Mouse (Mus musculus) T-helper 17 cell (primary cell): ENCODE data around the gene Gng7.

Source experiments
- in situ Hi-C, 2 experiments: fragments of 300-600 bp; cut with MboI, MseI; formaldehyde crosslinking; loops; 1 replicate in 1 of 2; 2 replicates in 1 of 2; pipeline ENCODE4 v1.15.1; 2025; ENCODE audit warnings: high pct_unique_total_duplicates in 2 of 2

Gng7 gene

DNA sequence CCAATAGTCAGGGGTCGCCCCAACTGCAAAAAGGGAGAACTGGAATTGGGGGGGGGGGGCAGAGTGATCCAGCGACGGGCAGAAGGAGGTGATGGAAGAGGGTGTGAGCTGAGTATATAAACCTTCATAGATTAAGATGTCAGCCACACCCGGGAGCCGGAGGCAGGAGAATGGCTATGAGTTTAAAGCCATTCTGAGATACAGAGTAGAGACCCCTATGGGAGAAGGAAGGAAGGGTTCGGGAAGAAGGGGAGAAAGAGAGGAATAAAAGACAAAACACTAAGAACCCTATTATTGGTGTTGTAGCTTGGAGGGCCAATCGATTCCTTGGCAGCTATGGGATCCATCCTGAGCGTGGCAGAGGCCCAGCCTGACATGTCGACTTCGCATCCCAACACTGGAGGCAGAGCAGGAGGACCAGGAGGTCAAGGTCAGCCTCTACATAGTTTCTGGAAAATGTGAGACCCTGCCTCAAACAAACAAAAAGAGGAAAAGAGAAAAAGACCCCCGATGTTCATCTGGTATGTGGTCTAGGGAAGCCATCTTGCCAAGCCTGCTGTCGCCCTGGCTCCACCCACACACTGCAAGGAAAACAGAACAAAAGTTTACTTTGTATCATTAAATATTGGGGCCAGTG lies 11.0 kb upstream of the Gng7 start, which contains the start of gene Diras1:
Diras1 (minus strand) TSS at position 24 of the 637 bp plus-strand sequence.
- in situ Hi-C loops: no loop called here

DNA sequence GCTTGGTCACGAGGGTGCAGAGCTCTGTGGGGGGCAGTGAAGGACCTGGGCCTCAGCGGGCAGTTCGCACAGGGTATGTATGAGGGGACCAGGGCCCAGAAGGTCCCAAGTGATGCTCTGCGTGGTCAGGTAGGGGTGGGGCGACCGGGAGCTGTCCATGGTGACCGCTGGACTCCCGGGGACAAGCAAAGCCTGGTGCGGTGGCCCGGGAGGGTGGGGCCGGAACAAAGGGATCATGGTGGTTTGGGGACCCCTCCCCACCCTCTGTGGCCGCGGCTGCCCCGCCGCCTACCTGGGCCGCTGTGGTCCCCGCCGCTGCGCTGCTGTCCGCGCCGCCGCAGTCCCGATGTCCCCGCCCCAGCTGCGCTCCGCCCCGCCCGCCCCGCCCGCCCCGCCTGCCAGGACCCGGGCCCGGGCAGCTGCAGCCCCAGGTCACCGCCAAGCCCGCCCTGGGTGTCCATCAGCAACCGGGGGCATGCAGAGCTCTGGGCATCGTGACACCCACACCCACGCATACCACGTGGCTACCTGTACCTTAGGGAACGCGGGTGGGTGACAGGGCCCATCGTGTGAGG lies 10.4 kb upstream of the Gng7 start:
- in situ Hi-C loops: no loop called here

DNA sequence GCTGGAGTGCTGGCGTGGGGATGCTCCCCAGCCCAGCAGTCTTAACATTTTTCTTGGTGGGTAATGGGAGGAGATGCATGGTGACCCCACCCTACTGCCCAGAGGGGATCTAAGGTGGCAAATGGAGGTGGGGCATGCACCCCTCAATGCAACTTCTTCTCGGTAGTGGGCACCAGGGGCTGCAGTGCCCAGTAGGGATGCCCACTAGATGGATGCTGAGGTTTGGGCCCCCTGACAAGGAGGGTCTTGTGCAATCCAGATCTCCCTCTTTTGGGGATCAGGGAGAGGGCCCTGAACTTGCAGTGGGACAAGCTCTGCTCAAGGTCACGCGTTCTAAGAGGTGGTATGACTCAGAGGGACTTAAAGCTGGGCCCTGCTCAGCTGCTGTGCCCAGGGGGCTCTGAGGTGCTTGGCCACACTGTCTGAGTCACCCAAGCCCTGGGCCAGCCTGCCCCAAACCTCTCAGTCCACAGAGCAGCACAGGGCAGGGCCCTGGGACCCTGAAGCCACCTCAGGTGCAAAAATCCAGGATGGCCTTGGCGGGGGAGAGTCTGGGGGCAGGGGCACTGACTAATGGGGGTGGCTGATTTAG lies 9.7 kb upstream of the Gng7 start:
- in situ Hi-C loops: no loop called here

DNA sequence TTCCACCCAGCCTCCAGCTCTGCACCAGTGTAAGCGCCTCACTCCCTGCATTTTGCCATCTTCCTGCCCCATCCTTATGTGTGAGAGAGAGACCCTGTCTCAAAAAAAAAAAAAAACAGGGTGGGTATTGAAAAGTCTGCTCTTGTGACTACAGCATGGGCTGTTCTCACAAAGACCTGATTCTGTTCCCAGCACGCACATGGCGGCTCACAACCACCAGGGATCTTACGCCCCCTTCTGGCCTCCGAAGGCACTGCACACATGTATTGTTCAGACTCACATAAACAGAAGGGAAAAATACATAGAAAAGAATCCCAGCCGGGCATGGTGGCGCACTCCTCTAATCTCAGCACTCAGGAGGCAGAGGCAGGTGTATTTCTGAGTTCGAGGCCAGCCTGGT lies 8.0 kb upstream of the Gng7 start:
- in situ Hi-C loops: no loop called here

DNA sequence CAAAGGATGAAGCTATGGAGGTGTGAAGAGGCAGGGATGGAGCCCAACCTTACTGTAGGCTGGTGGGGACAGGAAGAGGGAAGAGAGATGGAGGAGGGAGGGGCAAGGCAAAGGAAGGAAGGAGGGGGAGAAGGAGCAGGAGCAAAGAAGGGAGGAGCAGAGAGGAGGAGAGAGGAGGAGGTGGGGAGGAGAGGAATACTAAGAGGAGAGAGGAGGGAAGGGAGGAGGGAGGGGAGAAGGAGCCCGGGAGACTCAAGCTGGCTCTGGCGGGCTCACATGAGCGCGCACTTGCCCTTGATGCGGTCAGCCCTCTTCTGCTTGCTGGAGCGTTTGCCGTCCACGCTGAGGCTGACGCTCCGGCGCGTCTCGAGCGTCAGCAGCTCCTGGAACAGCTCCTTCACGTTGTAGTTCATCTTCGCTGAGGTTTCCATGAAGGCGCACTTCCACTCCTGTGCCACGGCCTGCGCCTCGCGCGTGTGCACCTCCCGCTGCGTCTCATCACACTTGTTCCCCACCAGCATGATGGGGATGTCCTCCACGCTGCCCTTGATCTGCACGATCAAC lies 6.9 kb upstream of the Gng7 start:
- in situ Hi-C loops: no loop called here

DNA sequence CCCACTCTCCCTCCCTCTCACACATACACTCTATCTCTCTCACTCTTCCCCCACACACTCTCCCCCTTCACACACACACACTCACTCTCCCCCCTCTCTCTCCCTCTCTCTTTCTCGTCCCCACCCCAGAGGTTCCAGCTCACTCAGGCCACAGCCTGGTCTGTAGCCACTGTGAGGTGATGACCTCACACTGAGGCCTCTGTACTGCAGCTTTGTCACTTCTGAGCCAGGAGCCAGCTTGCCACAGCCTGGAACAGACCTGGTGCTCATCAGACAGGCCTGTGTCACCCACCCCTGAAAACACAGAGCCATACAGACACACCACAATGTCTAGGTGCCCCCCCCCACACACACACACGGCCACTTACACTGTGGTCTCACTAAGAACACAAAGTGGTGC lies 5.5 kb upstream of the Gng7 start:
- in situ Hi-C loops: no loop called here

DNA sequence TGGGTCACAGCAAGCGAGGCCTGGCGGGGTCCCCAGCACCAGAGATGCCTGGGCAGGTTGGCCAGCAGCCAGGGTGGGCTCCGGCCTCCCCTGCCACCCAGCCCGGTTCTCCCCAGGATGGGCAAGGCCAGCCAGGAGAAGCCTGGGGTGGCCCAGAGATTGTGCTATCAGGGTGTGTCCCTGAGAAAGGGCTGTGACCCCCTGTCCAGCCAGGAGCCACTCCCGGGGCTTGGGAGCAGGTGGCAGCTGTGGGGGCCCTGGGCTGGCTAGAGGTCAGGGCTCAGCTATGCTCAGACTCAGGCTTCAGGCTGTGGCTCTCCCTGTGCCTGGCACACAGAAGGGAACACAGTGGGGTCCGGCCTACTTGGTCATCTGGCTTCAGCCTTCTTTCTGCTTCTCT lies 4.9 kb upstream of the Gng7 start:
- in situ Hi-C loops: no loop called here

DNA sequence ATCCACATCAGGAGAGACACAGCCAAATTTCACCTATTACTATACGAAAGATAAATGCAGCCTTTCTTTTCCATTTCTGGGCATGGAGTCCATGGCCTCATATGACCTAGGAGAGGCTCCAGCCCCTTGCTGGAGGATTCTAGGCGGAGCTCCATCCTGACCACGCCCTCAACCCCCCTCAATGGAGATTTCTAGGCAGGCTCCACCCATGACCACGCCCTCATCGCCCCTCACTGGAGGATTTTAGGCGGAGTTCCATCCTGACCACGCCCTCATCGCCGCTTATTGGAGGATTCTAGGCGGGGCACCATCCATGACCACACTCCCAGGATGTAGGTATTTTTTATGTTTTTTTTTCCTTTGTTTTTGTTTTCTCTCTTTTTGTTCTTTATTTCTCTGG lies 3.6 kb upstream of the Gng7 start:
- in situ Hi-C loops: no loop called here

DNA sequence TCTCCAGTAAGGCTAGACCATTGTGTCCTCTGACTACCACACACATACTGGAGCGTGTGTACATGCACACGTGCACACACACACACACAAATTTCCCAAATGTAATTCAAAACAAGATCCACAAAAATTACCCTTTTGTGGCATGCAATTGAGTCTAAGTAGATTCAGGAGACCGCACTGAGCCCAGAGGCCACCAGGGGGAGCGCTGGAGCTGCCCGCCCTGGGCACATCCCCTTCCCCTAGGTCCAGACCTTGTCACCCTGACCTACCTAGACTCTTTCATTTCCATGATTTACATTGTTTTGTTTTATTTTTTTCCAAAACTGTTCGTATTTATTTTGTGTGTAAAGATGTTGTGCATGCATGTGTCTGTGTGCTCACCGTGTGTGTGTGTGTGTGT lies 1.9 kb upstream of the Gng7 start:
- in situ Hi-C loops: no loop called here

DNA sequence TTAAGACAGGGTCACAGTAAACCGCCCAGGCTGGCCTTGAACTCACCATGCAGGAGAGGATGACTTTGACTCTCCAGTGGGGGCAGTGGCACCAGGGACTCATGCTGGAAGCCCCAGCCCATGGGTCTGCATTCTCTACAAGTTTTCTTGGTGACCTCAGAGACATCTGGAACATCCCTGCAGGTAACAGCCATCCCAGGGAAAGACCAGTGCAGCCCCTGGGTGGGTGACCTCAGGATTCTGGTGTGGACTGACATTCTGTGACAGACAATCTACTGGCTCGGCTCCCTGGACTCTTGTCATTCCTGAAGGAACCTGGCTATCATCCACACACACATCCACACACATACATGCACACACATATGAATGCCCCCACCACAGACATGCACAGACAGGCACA lies 921 bp upstream of the Gng7 start:
- in situ Hi-C loops: no loop called here

DNA sequence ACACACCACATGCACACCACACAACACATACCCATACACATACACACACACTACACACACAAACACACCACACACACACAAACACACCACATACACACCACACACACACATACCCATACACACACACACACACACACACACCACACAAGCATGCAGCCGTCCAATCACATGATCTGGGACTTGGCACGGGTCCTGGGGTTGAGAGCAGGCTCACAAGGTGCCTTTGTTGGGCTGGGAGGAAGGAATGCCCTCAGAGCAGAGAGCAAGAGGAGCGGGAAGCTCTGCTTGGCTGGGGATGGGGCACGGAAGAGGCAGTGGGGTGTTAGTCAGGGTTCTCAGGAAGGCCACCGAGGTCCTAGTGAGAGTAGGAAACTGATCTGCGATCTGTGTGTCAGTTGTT lies 3.9 kb downstream of the Gng7 start:
- in situ Hi-C loops: loop anchor here in 1 of 2 experiments (5.0 kb wide), 1 partner anchor 76 kb away; no protein-coding TSS in a partner anchor

DNA sequence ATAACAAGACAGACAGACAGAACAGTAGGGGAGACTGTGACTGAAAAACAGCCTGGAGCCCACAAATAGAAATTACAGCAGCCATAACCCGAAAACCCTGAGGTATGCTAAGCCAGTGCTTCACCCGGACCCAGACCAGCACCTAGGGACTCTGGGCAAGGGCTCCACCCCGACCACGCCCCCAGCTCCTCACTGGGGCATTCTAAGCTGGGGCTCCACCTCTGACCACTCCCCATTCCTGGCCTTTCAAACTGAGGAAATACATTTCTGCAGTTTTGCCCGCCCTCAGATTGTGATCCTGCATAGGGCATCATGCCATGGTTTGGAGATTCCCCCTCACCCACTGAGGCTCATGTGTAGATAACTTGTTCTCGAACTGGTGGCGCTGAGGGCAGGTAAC lies 7.5 kb downstream of the Gng7 start:
- in situ Hi-C loops: no loop called here

DNA sequence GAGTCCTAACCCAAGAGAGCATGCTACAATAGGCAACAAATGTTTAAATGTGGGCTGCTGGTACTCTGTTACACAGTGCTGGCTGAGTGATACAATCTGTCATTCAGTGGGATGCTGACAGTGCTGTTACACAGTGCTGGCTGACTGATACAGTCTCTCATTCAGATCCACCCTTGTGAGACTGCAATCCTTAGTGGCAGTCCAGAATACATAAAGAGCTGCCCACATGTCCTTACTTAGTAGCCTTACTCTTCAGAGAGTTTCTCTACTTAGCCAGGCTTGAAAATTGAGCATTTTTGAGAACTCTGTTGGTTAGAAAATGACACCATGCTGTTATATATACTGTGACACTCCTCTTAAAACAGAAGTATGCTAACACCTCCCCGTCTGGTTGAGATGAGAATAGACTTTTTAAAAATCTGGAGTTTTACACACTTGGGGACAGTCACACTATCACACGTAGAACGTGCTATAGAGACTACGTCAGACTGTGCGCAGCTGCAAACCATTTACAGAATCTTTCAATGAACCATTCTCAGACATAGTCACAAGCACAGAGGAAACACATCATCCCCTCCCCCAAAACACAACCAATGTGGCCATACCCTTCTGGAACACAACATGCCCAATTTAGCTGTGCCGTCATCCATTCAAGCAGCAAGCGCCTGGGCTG lies 8.6 kb downstream of the Gng7 start:
- in situ Hi-C loops: no loop called here

DNA sequence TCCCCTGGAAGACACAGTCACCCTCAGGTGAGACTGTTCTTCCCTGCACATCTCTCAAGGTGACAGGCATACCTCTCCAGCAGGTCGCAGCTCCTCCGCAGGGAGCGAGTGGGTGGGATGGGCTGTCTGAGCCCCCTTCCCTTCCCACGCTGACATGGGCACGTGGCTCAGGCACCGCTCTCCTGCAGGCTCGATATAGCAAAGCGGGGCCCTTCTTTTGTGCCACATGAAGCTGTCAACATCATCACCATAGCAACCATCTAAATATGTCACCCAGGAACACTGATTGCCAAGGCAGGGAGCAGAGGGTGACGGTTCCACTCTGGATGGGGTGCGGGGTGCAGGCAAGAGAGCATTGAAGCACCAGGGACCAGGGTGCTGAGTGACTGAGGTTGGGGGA lies 13.6 kb downstream of the Gng7 start:
- in situ Hi-C loops: no loop called here

DNA sequence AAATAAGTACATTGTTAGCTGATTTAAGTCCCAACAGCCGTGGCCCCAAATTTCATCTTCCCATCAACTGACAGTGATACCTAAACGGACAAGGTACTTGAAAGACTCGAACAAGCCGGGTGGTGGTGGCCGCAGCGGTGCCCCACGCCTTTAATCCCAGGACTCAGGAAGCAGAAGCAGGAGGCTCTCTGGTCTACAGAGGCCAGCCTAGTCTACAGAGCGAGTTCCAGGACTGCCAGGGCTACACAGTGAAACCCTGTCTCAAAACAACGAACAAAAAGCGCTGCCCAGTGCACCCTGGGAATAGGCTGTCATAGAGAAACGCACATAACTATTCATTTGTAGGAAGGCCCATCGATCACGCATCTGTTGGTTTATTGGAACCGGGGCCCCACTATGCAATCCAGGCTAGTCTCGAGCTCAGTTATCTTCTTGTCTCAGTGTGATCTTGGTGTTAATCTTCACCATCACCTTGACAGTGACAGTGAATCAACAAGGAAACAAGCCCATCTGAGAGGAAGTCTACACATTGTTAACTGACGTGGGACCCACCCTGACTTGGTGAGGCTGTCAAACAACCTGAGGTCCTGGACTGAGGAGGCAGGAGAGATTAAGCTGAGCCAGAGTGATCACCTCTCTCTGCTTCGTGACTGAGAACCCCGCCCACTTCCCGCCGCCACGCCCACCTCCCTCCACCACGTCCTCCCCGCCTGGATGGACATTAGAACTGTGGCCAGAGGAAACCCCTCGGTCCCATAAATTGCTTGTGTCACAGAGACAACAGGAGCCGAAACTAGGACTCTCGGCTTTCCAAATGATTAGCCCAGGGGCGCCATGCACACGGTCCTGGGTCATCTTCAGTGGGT lies 14.3 kb downstream of the Gng7 start:
- in situ Hi-C loops: no loop called here

DNA sequence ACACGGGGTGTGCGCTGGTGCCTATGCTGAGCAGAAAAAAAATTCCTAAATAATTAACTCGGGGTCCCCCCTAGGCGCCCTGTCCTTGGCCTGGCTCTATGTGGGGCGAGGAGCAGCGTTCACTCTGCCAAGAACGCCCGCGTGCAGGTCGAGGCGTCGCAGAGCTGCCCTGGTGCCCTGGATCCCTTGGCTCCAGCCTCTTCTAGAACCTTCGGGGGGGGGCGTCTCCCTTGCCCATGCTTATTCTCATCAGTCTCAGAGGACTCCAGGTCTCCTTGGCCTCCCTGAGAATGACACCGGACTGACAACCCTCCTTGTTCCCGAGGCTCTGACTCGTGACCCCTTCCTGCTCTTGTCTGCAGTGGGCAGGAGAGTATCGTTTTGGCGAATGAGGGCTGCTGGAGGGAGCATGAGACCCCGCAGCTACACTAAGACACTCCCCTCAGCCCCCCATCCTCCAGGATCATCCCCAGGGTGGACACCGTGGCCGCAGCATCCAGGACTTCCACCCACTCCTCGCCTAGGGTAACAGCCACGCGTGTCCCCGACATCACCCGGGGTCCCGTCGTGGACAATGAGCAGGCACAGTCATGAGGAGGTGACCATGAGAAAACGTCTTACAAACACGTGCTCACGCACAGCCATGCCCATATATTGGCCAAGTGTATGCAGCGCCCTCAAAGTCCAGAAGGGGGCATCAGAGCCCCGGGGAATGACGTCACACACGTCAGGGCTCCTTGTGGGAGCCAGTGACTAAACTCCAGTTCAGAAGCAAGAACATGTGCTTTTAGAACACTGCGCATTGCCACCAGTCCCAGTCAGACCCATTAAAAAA lies 15.2 kb downstream of the Gng7 start:
- in situ Hi-C loops: loop anchor here (5.0 to 10.0 kb wide), 3 partner anchors 192 to 255 kb away; partner anchors contain the start of genes Amh (in 1 of the 2) and Ap3d1 (in 1 of the 2)

DNA sequence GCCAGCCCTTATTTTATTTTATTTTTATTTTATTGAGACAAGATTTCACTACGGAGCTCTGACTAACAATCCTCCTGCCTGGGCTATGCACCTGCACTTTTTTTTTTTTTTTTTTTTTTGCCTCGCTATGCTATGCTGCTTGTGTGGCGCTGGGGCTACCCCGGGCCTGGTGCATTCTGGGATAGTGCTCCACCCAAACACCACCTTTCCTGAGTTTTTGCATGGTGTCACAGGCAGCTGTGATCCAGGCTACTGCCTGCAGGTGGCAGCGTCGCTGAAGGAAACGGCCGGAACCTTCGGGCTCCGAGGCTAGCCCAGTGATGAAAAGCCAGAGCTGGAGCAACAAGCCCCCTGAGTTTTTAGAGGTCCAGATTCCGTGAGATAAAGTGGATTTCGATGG lies 16.0 kb downstream of the Gng7 start:
- in situ Hi-C loops: loop anchor here (5.0 to 10.0 kb wide), 3 partner anchors 191 to 254 kb away; partner anchors contain the start of genes Amh (in 1 of the 2) and Ap3d1 (in 1 of the 2)

DNA sequence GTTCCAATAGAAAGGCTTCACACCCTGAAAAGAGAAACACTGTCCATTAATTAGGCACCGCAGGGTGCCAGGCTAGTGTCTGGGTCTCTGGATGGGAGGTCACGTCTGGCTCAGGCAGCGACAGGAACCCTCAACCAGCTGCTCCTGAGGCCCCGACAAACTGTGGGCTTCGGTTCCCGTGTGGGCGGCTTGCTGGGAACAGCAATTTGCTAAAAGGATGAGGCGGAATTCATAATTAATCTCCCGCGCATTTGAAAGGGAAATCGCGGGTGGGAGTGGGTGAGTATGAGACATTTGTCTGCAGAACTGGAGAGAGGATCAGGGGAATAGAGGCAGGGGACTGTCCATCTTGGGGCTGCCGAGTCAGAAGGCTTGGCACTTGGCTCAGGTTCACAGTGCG lies 16.7 kb downstream of the Gng7 start:
- in situ Hi-C loops: loop anchor here (5.0 to 10.0 kb wide), 3 partner anchors 191 to 253 kb away; partner anchors contain the start of genes Amh (in 1 of the 2) and Ap3d1 (in 1 of the 2)

DNA sequence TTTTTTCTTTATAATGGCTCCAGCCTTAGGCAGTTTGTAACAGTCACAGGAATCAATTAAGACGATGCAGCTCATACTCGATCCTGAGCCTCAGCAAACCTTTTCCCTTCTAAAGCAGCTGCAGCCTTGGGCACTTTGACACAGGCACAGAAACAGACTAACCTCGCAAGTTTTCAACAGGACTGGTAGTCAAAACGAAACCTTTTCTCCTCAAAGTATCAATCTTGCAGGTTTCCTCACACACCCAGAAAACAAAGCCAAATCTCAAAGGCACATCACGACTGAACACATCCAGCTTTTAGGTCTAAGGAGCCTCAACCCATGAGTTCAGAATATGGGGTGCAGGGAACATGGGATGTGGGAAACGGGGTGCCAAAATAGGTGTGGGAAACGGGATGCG lies 17.4 kb downstream of the Gng7 start:
- in situ Hi-C loops: loop anchor here (5.0 to 10.0 kb wide), 3 partner anchors 190 to 253 kb away; partner anchors contain the start of genes Amh (in 1 of the 2) and Ap3d1 (in 1 of the 2)

DNA sequence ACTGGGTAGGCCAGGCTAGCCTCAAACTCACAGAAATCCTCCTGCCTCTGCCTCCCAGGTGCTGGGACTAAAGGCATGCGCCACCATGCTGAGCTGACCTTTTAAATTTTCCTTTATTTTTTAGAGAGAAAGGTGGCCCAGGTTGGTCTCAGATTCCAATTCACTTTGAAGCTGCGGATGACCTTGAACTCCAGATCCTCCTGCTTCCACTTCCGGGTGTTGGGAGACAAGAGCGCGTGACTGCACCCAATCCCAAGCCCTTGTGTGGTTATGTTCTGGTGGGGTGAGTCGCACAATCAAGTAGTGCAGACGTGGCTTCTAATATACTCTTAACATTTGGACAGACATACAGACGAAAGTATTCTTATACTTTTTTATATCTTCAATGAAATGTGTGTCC lies 18.2 kb downstream of the Gng7 start:
- in situ Hi-C loops: loop anchor here (5.0 to 10.0 kb wide), 3 partner anchors 189 to 252 kb away; partner anchors contain the start of genes Amh (in 1 of the 2) and Ap3d1 (in 1 of the 2)
